Mouse (Mus musculus): ENCODE measurements at regions not wholly inside any gene's neighbourhood (a gene's known extent, or its start where the extent isn't known, plus 50 kb on each side); places are given as distances from the start of the nearest gene placed in this dataset.

- TF ChIP-seq CTCF (IDR thresholded peaks at IDR 0.05; ENCODE audit: extremely low read depth, insufficient read length, insufficient replicate concordance, low read depth, low read length) (no peak), POLR2A (IDR thresholded peaks at IDR 0.05; ENCODE audit: low read depth, low read length) (no peak)
Observed at GRCm38 (mm10) chr17:64964153-64964552, 128.3 kb upstream of the 4930583I09Rik start.

Measured in small intestine, adult 2 months (tissue).